Mouse (Mus musculus) liver, adult 2 months (tissue): Measurements from ENCODE around the gene Zkscan6.

Experiments
- CTCF ChIP-seq: fragments of 200-500 bp; IDR thresholded peaks from 2 replicates; pipeline ENCODE4 v1.5.1; 2011; ENCODE audit warnings: low read depth, low read length, control low read depth
- POLR2A ChIP-seq: fragments of 200-500 bp; IDR thresholded peaks from 2 replicates; pipeline ENCODE4 v1.6.1; 2011; ENCODE audit warnings: low read length, control low read depth; ENCODE audit not compliant: insufficient read depth; ENCODE audit errors: extremely low read depth

DNA sequence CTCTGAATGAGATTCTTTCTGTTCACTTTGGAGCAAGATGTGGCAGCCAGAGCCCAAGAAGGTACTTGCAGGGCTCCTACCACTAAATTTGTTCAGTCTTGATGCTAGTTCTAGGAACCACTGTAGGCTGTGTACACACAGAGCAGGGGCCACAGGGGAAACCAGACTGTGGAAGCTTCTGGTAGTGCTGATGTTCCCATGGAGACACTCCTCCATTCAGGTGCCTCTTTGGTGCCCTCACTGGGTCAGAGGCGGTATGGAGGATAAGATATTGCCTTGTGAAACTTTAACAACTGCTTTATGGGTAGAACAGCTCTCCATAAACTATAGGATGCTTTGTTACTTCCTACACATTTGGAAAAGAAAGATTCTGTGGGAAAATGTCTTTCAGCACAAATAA is 45.1 kb downstream of the Zkscan6 start:
- peak; percentile 13; the same call in 1 of the 2 replicates for TF ChIP-seq CTCF
- TF ChIP-seq POLR2A, result no peak
